Mouse (Mus musculus): ENCODE data around the gene Flvcr2. TPM values are rescaled to one million over a fixed set of nuclear protein-coding genes. Genes with fewer than 3 reads are reported as not detected.

Flvcr2 gene
- total RNA-seq, 1 experiment = 6.7 TPM

DNA sequence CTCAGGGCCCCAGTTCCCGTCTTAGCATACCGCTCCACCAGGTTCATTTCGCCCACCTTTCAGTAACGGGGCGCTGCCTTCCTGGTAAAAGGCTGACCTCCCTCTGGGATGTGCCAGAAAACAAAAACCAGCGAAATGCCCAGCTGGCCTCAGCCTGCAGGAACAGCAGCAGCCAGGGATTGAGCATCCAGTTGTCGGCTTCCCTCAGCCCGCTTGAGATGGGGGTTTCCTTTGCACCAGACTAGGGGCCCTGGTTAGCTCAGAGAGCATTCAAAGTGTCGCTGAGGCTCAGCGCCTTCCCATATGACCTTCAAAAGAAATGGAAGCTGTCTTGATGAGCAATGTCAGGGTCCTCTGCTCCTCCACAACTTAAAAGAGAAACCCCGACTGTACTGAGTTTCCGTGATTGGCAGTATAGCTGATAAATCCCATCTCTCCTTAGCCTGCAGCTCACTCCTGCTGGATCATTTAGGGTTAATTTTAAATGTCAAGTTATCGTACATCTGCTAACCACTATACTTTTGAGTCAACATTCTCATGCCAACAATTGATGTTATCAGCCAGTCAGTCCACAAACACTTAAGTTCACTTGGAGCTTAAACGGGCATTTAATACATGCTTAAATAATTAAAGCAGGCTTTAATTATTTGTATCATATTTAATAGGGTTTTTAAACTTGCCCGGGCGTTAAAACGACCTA is 40.4 kb upstream of the Flvcr2 start:
- Histone ChIP-seq H3K27ac (ENCODE audit: insufficient read depth, low read depth, low read length, poor library complexity, severe bottlenecking) (no peak overlapping the region), H3K9ac (ENCODE audit: insufficient read depth, low read depth, low read length, poor library complexity, severe bottlenecking) (peak overlapping the region; percentile 8), H3K4me3 (ENCODE audit: insufficient read depth in 1 of 2, low read depth in 1 of 2, low read length in 2 of 2, poor library complexity in 1 of 2, severe bottlenecking in 1 of 2) (peak overlapping the region; percentile 5 to 61; a peak in 3 of 4 replicates), H3K36me3 (ENCODE audit: control insufficient read depth, insufficient read depth, low read length, poor library complexity, severe bottlenecking) (no peaks in the 10 kb centered on the region), H3K9me3 (ENCODE audit: control insufficient read depth, insufficient read depth, low read depth, low read length) (no peaks in the 10 kb centered on the region), H3K4me1 (ENCODE audit: control insufficient read depth in 2 of 2, insufficient read depth in 2 of 2, low read length in 2 of 2, poor library complexity in 1 of 2) (peaks cover 0 to 3% of the 10 kb centered on the region in 2 experiments; a peak in 1 of 4 replicates)
- TF ChIP-seq ZC3H11A (IDR thresholded peaks at IDR 0.05; ENCODE audit: borderline replicate concordance, low read depth, low read length) (no peak), CHD2 (IDR thresholded peaks at IDR 0.05; ENCODE audit: low read depth, low read length) (no peak), HCFC1 (IDR thresholded peaks at IDR 0.05; ENCODE audit: borderline replicate concordance, insufficient read depth, low read length) (no peak), MAFK (IDR thresholded peaks at IDR 0.05; ENCODE audit: insufficient read depth, low read depth, low read length) (no peak), ZNF384 (IDR thresholded peaks at IDR 0.05; ENCODE audit: low read depth, low read length) (no peak)
- DNase-seq (ENCODE audit: low read depth, low spot score) = no peak
- in situ Hi-C loops (cut with MboI; ENCODE audit: low sequenced_read_pairs in 2 of 2, unreplicated experiment in 2 of 2) = loop anchor here in 1 of 2 experiments (5.0 kb wide), 1 partner anchor 1719 kb away; the partner anchor contains the start of gene Acot2

DNA sequence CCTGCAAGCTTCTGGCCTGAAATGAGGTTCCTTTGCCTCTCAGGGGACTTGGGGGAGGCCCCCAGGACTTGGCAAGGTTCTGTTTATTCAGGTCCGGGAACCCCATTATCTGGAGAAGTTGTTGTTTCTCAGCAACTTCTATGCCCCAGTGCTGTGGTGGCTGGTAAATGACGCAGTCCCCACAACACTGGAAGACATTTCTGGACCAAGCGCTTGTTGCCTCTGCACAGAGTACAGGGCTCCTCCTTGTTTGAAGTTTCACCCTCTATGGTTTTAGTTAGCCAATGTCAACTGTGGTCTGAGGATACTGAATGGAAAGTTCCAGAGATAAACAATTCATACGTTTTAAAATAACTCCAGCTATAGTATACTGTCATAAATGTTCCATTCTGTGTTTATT is 39.4 kb upstream of the Flvcr2 start:
- H3K4me1 ChIP-seq (ENCODE audit: control insufficient read depth in 2 of 2, insufficient read depth in 2 of 2, low read length in 2 of 2, poor library complexity in 1 of 2) = peaks cover 0 to 3% of the 10 kb centered on the region in 2 experiments; a peak in 1 of 4 replicates
- TF ChIP-seq ZNF384 (IDR thresholded peaks at IDR 0.05; ENCODE audit: low read depth, low read length) (no peak), ZC3H11A (IDR thresholded peaks at IDR 0.05; ENCODE audit: borderline replicate concordance, low read depth, low read length) (no peak), HCFC1 (IDR thresholded peaks at IDR 0.05; ENCODE audit: borderline replicate concordance, insufficient read depth, low read length) (no peak), MAFK (IDR thresholded peaks at IDR 0.05; ENCODE audit: insufficient read depth, low read depth, low read length) (no peak), CHD2 (IDR thresholded peaks at IDR 0.05; ENCODE audit: low read depth, low read length) (no peak)

DNA sequence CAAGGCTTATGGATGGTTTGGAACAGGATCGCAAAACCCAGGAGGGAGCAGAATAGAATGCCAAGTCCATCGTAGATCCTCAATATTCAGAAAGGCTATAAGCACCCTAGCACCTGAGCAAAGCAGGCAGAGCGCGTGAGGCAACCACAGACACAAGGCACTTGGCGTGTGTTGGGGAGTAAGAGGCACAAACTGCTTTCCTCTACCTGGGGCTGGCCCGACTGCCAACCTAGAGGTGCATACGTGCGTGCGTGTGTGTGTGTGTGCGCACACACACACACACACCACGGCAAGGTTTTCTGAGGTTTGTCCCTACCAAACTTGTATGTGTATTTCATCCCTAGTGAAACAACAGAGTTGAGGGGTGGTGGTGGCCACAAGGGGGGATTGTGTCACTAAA is 38.9 kb upstream of the Flvcr2 start:
- H3K4me1 ChIP-seq (ENCODE audit: control insufficient read depth in 2 of 2, insufficient read depth in 2 of 2, low read length in 2 of 2, poor library complexity in 1 of 2) = peaks cover 0 to 3% of the 10 kb centered on the region in 2 experiments; a peak in 1 of 4 replicates
- TF ChIP-seq ZNF384 (IDR thresholded peaks at IDR 0.05; ENCODE audit: low read depth, low read length) = no peak
- no peak for TF ChIP-seq ZC3H11A (IDR thresholded peaks at IDR 0.05; ENCODE audit: borderline replicate concordance, low read depth, low read length)
- TF ChIP-seq CHD2 (IDR thresholded peaks at IDR 0.05; ENCODE audit: low read depth, low read length) = no peak
- no peak for TF ChIP-seq MAFK (IDR thresholded peaks at IDR 0.05; ENCODE audit: insufficient read depth, low read depth, low read length)
- TF ChIP-seq HCFC1 (IDR thresholded peaks at IDR 0.05; ENCODE audit: borderline replicate concordance, insufficient read depth, low read length) = no peak
- no peak overlapping the region for H3K4me3 ChIP-seq (ENCODE audit: insufficient read depth in 1 of 2, low read depth in 1 of 2, low read length in 2 of 2, poor library complexity in 1 of 2, severe bottlenecking in 1 of 2)
- no peaks in the 10 kb centered on the region for H3K9me3 ChIP-seq (ENCODE audit: control insufficient read depth, insufficient read depth, low read depth, low read length)
- H3K36me3 ChIP-seq (ENCODE audit: control insufficient read depth, insufficient read depth, low read length, poor library complexity, severe bottlenecking) = no peaks in the 10 kb centered on the region
- in situ Hi-C loops (cut with MboI; ENCODE audit: low sequenced_read_pairs in 2 of 2, unreplicated experiment in 2 of 2) = loop anchor here in 1 of 2 experiments (5.0 kb wide), 1 partner anchor 1720 kb away; the partner anchor contains the start of gene Acot2
- no peak overlapping the region for H3K9ac ChIP-seq (ENCODE audit: insufficient read depth, low read depth, low read length, poor library complexity, severe bottlenecking)
- no peak overlapping the region for H3K27ac ChIP-seq (ENCODE audit: insufficient read depth, low read depth, low read length, poor library complexity, severe bottlenecking)
- no peak for DNase-seq (ENCODE audit: low read depth, low spot score)

More for the DNA sequence above, 39.4 kb upstream of the Flvcr2 start:
- Histone ChIP-seq H3K9me3 (ENCODE audit: control insufficient read depth, insufficient read depth, low read depth, low read length) (no peaks in the 10 kb centered on the region), H3K36me3 (ENCODE audit: control insufficient read depth, insufficient read depth, low read length, poor library complexity, severe bottlenecking) (no peaks in the 10 kb centered on the region), H3K9ac (ENCODE audit: insufficient read depth, low read depth, low read length, poor library complexity, severe bottlenecking) (no peak overlapping the region), H3K27ac (ENCODE audit: insufficient read depth, low read depth, low read length, poor library complexity, severe bottlenecking) (no peak overlapping the region), H3K4me3 (ENCODE audit: insufficient read depth in 1 of 2, low read depth in 1 of 2, low read length in 2 of 2, poor library complexity in 1 of 2, severe bottlenecking in 1 of 2) (no peak overlapping the region)
- DNase-seq (ENCODE audit: low read depth, low spot score) = no peak
- in situ Hi-C loops (cut with MboI; ENCODE audit: low sequenced_read_pairs in 2 of 2, unreplicated experiment in 2 of 2) = loop anchor here in 1 of 2 experiments (5.0 kb wide), 1 partner anchor 1720 kb away; the partner anchor contains the start of gene Acot2

DNA sequence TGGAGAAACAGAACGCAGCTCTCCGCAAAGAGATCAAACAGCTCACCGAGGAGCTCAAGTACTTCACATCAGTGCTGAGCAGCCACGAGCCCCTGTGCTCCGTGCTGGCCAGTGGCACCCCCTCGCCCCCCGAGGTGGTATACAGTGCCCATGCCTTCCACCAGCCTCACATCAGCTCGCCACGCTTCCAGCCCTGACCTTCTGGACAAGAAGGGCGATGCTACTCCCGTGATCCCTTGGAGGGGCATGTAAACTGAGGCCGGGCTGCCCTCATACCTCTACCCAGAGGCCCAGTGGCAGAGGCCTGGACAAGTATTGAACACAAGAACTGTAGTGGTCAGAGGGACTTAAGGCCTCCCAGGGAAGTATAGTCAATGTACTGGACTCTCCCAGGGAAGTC is 37.8 kb upstream of the Flvcr2 start:
- no peak for DNase-seq (ENCODE audit: low read depth, low spot score)
- no peak overlapping the region for H3K27ac ChIP-seq (ENCODE audit: insufficient read depth, low read depth, low read length, poor library complexity, severe bottlenecking)
- in situ Hi-C loops (cut with MboI; ENCODE audit: low sequenced_read_pairs in 2 of 2, unreplicated experiment in 2 of 2) = loop anchor here in 1 of 2 experiments (5.0 kb wide), 1 partner anchor 1721 kb away; the partner anchor contains the start of gene Acot2
- H3K4me3 ChIP-seq (ENCODE audit: insufficient read depth in 1 of 2, low read depth in 1 of 2, low read length in 2 of 2, poor library complexity in 1 of 2, severe bottlenecking in 1 of 2) = no peak overlapping the region
- H3K9me3 ChIP-seq (ENCODE audit: control insufficient read depth, insufficient read depth, low read depth, low read length) = no peaks in the 10 kb centered on the region
- peaks cover 0 to 3% of the 10 kb centered on the region in 2 experiments; a peak in 1 of 4 replicates for H3K4me1 ChIP-seq (ENCODE audit: control insufficient read depth in 2 of 2, insufficient read depth in 2 of 2, low read length in 2 of 2, poor library complexity in 1 of 2)
- TF ChIP-seq CHD2 (IDR thresholded peaks at IDR 0.05; ENCODE audit: low read depth, low read length) (no peak), HCFC1 (IDR thresholded peaks at IDR 0.05; ENCODE audit: borderline replicate concordance, insufficient read depth, low read length) (no peak), ZC3H11A (IDR thresholded peaks at IDR 0.05; ENCODE audit: borderline replicate concordance, low read depth, low read length) (no peak), MAFK (IDR thresholded peaks at IDR 0.05; ENCODE audit: insufficient read depth, low read depth, low read length) (no peak), ZNF384 (IDR thresholded peaks at IDR 0.05; ENCODE audit: low read depth, low read length) (no peak)
- no peaks in the 10 kb centered on the region for H3K36me3 ChIP-seq (ENCODE audit: control insufficient read depth, insufficient read depth, low read length, poor library complexity, severe bottlenecking)
- no peak overlapping the region for H3K9ac ChIP-seq (ENCODE audit: insufficient read depth, low read depth, low read length, poor library complexity, severe bottlenecking)

Measured in ES-E14 (cell line).